Mouse (Mus musculus): Measurements from ENCODE around the gene Apol6. TPM values are rescaled to one million over a fixed set of nuclear protein-coding genes. Genes with fewer than 3 reads are reported as not detected.

Apol6 gene
- polyA plus RNA-seq, 1 experiment from 2014 or later = not detected

- no peak overlapping the region for H3K27ac ChIP-seq (ENCODE audit: low read depth, low read length)
- H3K4me1 ChIP-seq (ENCODE audit: control insufficient read depth, insufficient read depth, low read length) = no peaks in the 10 kb centered on the region
- no peak for DNase-seq (ENCODE audit: low spot score)
- no peaks in the 10 kb centered on the region for H3K9me3 ChIP-seq (ENCODE audit: control insufficient read depth, low read length)
- H3K4me2 ChIP-seq (ENCODE audit: low read depth) = no peak overlapping the region
- H3K36me3 ChIP-seq (ENCODE audit: control insufficient read depth, insufficient read depth, low read length) = peaks cover 3% of the 10 kb centered on the region; the same call in 1 of the 2 replicates
- no peaks in the 10 kb centered on the region for H3K27me3 ChIP-seq (ENCODE audit: control insufficient read depth, insufficient read depth, low read length)
- no peak overlapping the region for H3K9ac ChIP-seq (ENCODE audit: low read length)
- WGBS = 87% methylated on average over 11 of the region's 11 CpGs
- no peak for ATAC-seq (ENCODE audit: insufficient read depth, low FRiP score, low TSS enrichment)
- no peak overlapping the region for H3K4me3 ChIP-seq (ENCODE audit: low read depth, low read length)
Observed at GRCm38 (mm10) chr15:77070745-77071268, 26.3 kb downstream of the Apol6 start.

- Histone ChIP-seq H3K27me3 (ENCODE audit: control insufficient read depth, insufficient read depth, low read length) (no peaks in the 10 kb centered on the region), H3K4me3 (ENCODE audit: low read depth, low read length) (no peak overlapping the region), H3K9ac (ENCODE audit: low read length) (no peak overlapping the region), H3K4me2 (ENCODE audit: low read depth) (no peak overlapping the region), H3K4me1 (ENCODE audit: control insufficient read depth, insufficient read depth, low read length) (no peaks in the 10 kb centered on the region), H3K27ac (ENCODE audit: low read depth, low read length) (no peak overlapping the region), H3K9me3 (ENCODE audit: control insufficient read depth, low read length) (no peaks in the 10 kb centered on the region), H3K36me3 (ENCODE audit: control insufficient read depth, insufficient read depth, low read length) (peaks cover 3% of the 10 kb centered on the region; the same call in 1 of the 2 replicates)
- DNase-seq (ENCODE audit: low spot score) (peak; percentile 64), ATAC-seq (ENCODE audit: insufficient read depth, low FRiP score, low TSS enrichment) (no peak)
- 18% methylated on average over 10 of the region's 10 CpGs for WGBS
Observed at GRCm38 (mm10) chr15:77071501-77071900, 27.0 kb downstream of the Apol6 start.

DNA sequence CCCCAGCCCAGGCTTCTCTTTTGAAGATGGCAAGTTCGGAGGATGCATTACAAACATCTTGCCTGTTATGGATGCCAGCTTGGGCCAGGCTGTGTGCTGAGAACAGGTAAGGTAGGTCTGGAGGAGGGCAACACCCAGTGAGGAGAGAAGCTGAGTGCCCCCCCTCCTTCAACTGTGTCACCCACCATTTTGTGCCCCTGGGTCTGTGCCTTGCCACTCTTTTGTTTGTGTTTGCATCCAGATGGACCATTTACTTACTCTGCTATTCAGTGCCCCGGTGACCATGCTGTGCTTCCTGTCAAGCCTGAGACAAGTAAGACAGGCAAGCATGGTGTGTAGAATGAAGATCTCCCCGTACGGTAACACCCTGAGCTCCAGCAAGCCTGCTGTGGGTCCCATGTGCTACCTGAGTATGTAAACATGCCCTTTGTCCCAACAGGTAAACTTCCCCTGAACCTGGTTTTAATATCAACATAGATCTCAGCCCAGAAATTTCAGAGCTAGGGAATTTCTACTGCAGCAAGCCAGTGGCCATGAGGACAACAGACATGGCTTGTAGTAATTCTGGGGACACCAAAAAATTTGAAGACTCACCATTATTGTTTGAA, 28.1 kb downstream of the Apol6 start:
- DNase-seq (ENCODE audit: low spot score) (no peak), ATAC-seq (ENCODE audit: insufficient read depth, low FRiP score, low TSS enrichment) (no peak)
- H3K4me1 ChIP-seq (ENCODE audit: control insufficient read depth, insufficient read depth, low read length) = no peaks in the 10 kb centered on the region
- H3K9me3 ChIP-seq (ENCODE audit: control insufficient read depth, low read length) = no peaks in the 10 kb centered on the region
- H3K4me2 ChIP-seq (ENCODE audit: low read depth) = no peak overlapping the region
- H3K4me3 ChIP-seq (ENCODE audit: low read depth, low read length) = no peak overlapping the region
- H3K9ac ChIP-seq (ENCODE audit: low read length) = no peak overlapping the region
- H3K36me3 ChIP-seq (ENCODE audit: control insufficient read depth, insufficient read depth, low read length) = peaks cover 7% of the 10 kb centered on the region
- no peaks in the 10 kb centered on the region for H3K27me3 ChIP-seq (ENCODE audit: control insufficient read depth, insufficient read depth, low read length)
- H3K27ac ChIP-seq (ENCODE audit: low read depth, low read length) = no peak overlapping the region
- whole genome bisulfite sequencing = 70% methylated on average over 4 of the region's 4 CpGs

GRCm38 (mm10) chr15:77076523-77076922, 32.0 kb downstream of the Apol6 start:
- H3K4me3 ChIP-seq (ENCODE audit: low read depth, low read length) = no peak overlapping the region
- no peaks in the 10 kb centered on the region for H3K9me3 ChIP-seq (ENCODE audit: control insufficient read depth, low read length)
- no peak overlapping the region for H3K9ac ChIP-seq (ENCODE audit: low read length)
- ATAC-seq (ENCODE audit: insufficient read depth, low FRiP score, low TSS enrichment) (no peak), DNase-seq (ENCODE audit: low spot score) (no peak)
- WGBS = 82% methylated on average over 3 of the region's 3 CpGs
- peaks cover 16% of the 10 kb centered on the region for H3K36me3 ChIP-seq (ENCODE audit: control insufficient read depth, insufficient read depth, low read length)
- no peaks in the 10 kb centered on the region for H3K27me3 ChIP-seq (ENCODE audit: control insufficient read depth, insufficient read depth, low read length)
- no peaks in the 10 kb centered on the region for H3K4me1 ChIP-seq (ENCODE audit: control insufficient read depth, insufficient read depth, low read length)
- H3K27ac ChIP-seq (ENCODE audit: low read depth, low read length) = no peak overlapping the region
- no peak overlapping the region for H3K4me2 ChIP-seq (ENCODE audit: low read depth)

DNA sequence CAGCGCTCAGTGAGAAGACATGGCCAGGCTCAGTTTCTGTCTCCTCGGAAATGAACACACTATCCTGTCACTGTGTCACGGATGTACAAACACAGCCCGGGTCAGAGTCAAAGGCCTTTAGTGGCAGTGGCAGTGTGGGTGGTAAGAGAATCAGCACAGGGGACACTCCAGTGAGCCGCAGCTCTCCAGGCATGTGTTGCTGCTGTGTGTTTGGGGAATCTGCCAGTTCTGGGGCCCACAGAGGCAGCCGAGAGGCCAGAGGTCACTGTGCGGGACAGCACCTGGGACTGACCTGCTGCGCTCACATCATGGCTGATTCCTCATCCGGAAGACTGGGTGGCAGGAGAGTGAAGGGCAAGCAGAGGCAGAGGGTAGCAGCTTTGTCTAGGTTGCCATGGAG, 33.4 kb downstream of the Apol6 start:
- H3K27me3 ChIP-seq (ENCODE audit: control insufficient read depth, insufficient read depth, low read length) = no peaks in the 10 kb centered on the region
- H3K4me3 ChIP-seq (ENCODE audit: low read depth, low read length) = no peak overlapping the region
- peaks cover 16% of the 10 kb centered on the region for H3K36me3 ChIP-seq (ENCODE audit: control insufficient read depth, insufficient read depth, low read length)

DNA sequence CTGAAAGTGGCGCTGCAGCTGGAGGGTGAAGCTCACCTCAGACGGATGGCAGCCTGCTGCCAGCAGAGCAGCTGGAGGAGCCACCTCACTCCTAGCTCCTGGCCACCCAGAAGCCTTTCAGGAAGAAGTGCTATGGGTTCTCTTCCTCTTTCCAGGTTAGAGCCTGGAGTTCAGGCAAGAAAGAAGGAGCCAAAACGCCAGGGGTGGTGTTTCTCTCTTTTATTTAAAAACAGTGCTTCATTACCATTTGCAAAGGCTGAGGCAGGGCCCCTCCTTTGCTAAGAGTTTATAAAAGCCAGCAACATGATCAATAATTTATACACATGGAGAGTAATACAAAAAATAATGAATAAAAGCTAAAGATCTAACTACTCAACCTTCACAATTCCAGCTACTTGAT, 34.3 kb downstream of the Apol6 start:
- ATAC-seq (ENCODE audit: insufficient read depth, low FRiP score, low TSS enrichment) = no peak
- no peak for DNase-seq (ENCODE audit: low spot score)
- H3K27ac ChIP-seq (ENCODE audit: low read depth, low read length) = no peak overlapping the region
- no peaks in the 10 kb centered on the region for H3K4me1 ChIP-seq (ENCODE audit: control insufficient read depth, insufficient read depth, low read length)
- H3K36me3 ChIP-seq (ENCODE audit: control insufficient read depth, insufficient read depth, low read length) = peaks cover 18% of the 10 kb centered on the region
- H3K4me2 ChIP-seq (ENCODE audit: low read depth) = no peak overlapping the region
- no peak overlapping the region for H3K4me3 ChIP-seq (ENCODE audit: low read depth, low read length)
- WGBS = 62% methylated on average over 3 of the region's 3 CpGs
- no peaks in the 10 kb centered on the region for H3K9me3 ChIP-seq (ENCODE audit: control insufficient read depth, low read length)
- H3K9ac ChIP-seq (ENCODE audit: low read length) = no peak overlapping the region
- no peaks in the 10 kb centered on the region for H3K27me3 ChIP-seq (ENCODE audit: control insufficient read depth, insufficient read depth, low read length)

More for the DNA sequence above, 33.4 kb downstream of the Apol6 start:
- Histone ChIP-seq H3K4me2 (ENCODE audit: low read depth) (no peak overlapping the region), H3K27ac (ENCODE audit: low read depth, low read length) (no peak overlapping the region), H3K9me3 (ENCODE audit: control insufficient read depth, low read length) (no peaks in the 10 kb centered on the region), H3K9ac (ENCODE audit: low read length) (no peak overlapping the region), H3K4me1 (ENCODE audit: control insufficient read depth, insufficient read depth, low read length) (no peaks in the 10 kb centered on the region)
- no peak for ATAC-seq (ENCODE audit: insufficient read depth, low FRiP score, low TSS enrichment)
- WGBS = 91% methylated on average over 9 of the region's 9 CpGs
- DNase-seq (ENCODE audit: low spot score) = no peak

GRCm38 (mm10) chr15:77079256-77079822, 34.8 kb downstream of the Apol6 start:
- H3K27me3 ChIP-seq (ENCODE audit: control insufficient read depth, insufficient read depth, low read length) = no peaks in the 10 kb centered on the region
- DNase-seq (ENCODE audit: low spot score) (no peak), ATAC-seq (ENCODE audit: insufficient read depth, low FRiP score, low TSS enrichment) (no peak)
- H3K4me1 ChIP-seq (ENCODE audit: control insufficient read depth, insufficient read depth, low read length) = no peaks in the 10 kb centered on the region
- H3K27ac ChIP-seq (ENCODE audit: low read depth, low read length) = no peak overlapping the region; the same call in 1 of the 2 replicates
- H3K4me2 ChIP-seq (ENCODE audit: low read depth) = no peak overlapping the region
- H3K36me3 ChIP-seq (ENCODE audit: control insufficient read depth, insufficient read depth, low read length) = peaks cover 18% of the 10 kb centered on the region
- H3K4me3 ChIP-seq (ENCODE audit: low read depth, low read length) = no peak overlapping the region
- whole genome bisulfite sequencing = 74% methylated on average over 14 of the region's 14 CpGs
- H3K9me3 ChIP-seq (ENCODE audit: control insufficient read depth, low read length) = no peaks in the 10 kb centered on the region
- H3K9ac ChIP-seq (ENCODE audit: low read length) = no peak overlapping the region

DNA sequence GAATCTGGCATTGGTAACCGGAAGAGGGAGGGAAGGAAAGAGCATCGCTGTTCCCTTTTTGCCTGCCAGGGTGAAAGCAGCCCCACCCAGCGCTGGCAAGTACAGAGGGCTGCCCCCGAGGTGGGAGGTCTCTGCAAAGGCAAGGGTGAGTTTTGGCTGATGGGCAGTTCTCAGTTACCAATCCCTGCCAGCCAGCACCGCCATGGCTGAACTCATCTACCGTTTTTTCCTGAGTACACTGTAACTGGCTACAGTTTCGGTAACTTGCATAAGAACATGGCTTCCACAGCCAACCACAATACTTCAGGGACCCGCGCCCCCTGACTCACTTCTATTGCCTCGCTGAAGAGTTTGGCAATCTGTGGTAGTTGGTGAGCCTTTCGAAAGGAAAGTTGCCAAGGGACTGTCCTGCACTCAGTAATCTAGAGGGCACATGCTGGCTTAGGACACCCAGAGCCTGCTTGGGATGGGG, 35.4 kb downstream of the Apol6 start:
- Histone ChIP-seq H3K27me3 (ENCODE audit: control insufficient read depth, insufficient read depth, low read length) (no peaks in the 10 kb centered on the region), H3K27ac (ENCODE audit: low read depth, low read length) (no peak overlapping the region), H3K4me2 (ENCODE audit: low read depth) (no peak overlapping the region), H3K9ac (ENCODE audit: low read length) (no peak overlapping the region), H3K9me3 (ENCODE audit: control insufficient read depth, low read length) (no peaks in the 10 kb centered on the region), H3K4me1 (ENCODE audit: control insufficient read depth, insufficient read depth, low read length) (no peaks in the 10 kb centered on the region), H3K4me3 (ENCODE audit: low read depth, low read length) (no peak overlapping the region), H3K36me3 (ENCODE audit: control insufficient read depth, insufficient read depth, low read length) (peaks cover 18% of the 10 kb centered on the region)
- DNase-seq (ENCODE audit: low spot score) (no peak), ATAC-seq (ENCODE audit: insufficient read depth, low FRiP score, low TSS enrichment) (no peak)
- WGBS = 74% methylated on average over 11 of the region's 11 CpGs

DNA sequence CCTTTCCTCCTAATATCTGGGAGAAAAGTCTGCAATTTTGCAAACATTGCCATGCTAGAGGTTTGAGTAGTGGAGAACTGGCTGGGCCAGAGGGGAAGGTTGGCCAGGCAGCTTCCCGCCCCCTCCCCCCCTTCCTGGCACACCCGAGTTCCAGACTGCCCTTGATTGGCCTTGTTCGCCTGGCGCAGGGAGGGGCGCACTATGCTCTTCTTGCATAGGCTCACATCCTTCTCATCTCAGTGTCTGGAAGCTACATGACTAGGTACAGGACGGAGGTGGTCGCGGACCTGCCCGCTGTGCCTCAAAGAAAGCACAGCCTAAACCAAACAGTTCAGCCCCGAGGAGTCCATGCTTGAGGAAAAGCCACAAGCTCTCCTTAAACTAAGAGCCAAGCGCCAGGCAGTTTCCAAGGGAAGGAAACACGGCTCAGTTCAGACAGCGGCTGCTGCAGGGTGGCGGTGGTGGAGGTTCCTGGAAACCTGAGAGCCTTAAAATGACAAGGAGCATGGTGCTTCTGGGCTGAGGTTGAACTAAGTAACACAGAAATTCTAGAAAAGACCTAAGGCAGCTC, 36.2 kb downstream of the Apol6 start:
- no peak for DNase-seq (ENCODE audit: low spot score)
- Histone ChIP-seq H3K4me1 (ENCODE audit: control insufficient read depth, insufficient read depth, low read length) (no peaks in the 10 kb centered on the region), H3K4me3 (ENCODE audit: low read depth, low read length) (no peak overlapping the region), H3K9me3 (ENCODE audit: control insufficient read depth, low read length) (no peaks in the 10 kb centered on the region), H3K9ac (ENCODE audit: low read length) (no peak overlapping the region), H3K27me3 (ENCODE audit: control insufficient read depth, insufficient read depth, low read length) (no peaks in the 10 kb centered on the region), H3K4me2 (ENCODE audit: low read depth) (no peak overlapping the region), H3K27ac (ENCODE audit: low read depth, low read length) (no peak overlapping the region), H3K36me3 (ENCODE audit: control insufficient read depth, insufficient read depth, low read length) (peaks cover 15% of the 10 kb centered on the region)
- ATAC-seq (ENCODE audit: insufficient read depth, low FRiP score, low TSS enrichment) = no peak
- WGBS = 81% methylated on average over 14 of the region's 14 CpGs

Data from neural tube, embryonic 11.5 days (tissue).